Mouse (Mus musculus): ENCODE results near the gene Nadsyn1.

DNA sequence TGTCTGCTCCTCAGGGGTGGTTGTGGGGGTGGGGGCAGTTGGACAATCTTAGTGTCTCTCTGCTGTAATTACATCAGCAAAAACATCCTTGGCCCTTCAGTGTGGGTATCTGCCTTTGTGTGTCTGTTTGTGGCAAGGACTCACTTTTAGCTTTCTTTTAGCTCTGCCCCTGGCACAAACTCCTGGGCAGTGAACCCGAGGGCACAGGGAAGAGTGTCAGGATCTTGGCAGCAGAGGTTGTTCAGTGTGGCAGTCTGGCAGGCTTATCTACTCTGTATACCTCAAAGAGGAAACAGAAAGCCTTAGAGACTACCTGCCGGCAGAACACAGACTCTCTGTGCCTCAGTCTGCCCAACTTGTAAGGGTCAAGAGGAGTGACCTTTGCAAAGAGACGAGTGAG is 65.0 kb downstream of the Nadsyn1 start:
- TF ChIP-seq CTCF (IDR thresholded peaks at IDR 0.05; ENCODE audit: extremely low read depth, insufficient read depth, insufficient read length, insufficient replicate concordance) (no peak), POLR2A (IDR thresholded peaks at IDR 0.05; ENCODE audit: low read depth, low read length) (no peak)
